Mouse (Mus musculus) lung, postnatal 0 days (tissue): ENCODE data around the gene Ablim1. TPM values are rescaled to one million over a fixed set of nuclear protein-coding genes. Genes with fewer than 3 reads are reported as not detected.

ENCODE experiments used
- ATAC-seq: fragments of 200-750 bp; cut with Nextera tagmentation; 2 replicates; pipeline ENCODE4 v1.8.0; 2017; ENCODE audit warnings: moderate library complexity
- DNase-seq: peaks from one replicate; pipeline ENCODE4 v3.0.0-alpha.2; 2016; ENCODE audit warnings: low spot score
- H3K27ac ChIP-seq: fragments of 300-500 bp; sonication (generic); 2 replicates; pipeline ENCODE4 v1.5.1; 2014; ENCODE audit warnings: antibody characterized with exemption, mild to moderate bottlenecking, low read length, mixed read lengths
- H3K27me3 ChIP-seq: fragments of 300-500 bp; sonication (generic); replicated peaks from 2 replicates; pipeline ENCODE4 v1.6.1; 2014; ENCODE audit warnings: low read length, mixed read lengths; ENCODE audit not compliant: insufficient read depth
- H3K36me3 ChIP-seq: fragments of 300-500 bp; sonication (generic); 2 replicates; pipeline ENCODE4 v1.6.1; 2014; ENCODE audit warnings: low read length, mixed read lengths; ENCODE audit not compliant: insufficient read depth
- H3K4me1 ChIP-seq: fragments of 300-500 bp; sonication (generic); 2 replicates; pipeline ENCODE4 v1.6.1; 2014; ENCODE audit warnings: antibody characterized with exemption, low read depth, low read length, mixed read lengths; ENCODE audit not compliant: insufficient read depth
- H3K4me2 ChIP-seq: fragments of 300-500 bp; sonication (generic); replicated peaks from 2 replicates; pipeline ENCODE4 v1.6.1; 2014; ENCODE audit warnings: low read depth, mild to moderate bottlenecking, low read length, moderate library complexity, mixed read lengths
- H3K4me3 ChIP-seq: fragments of 300-500 bp; sonication (generic); 2 replicates; pipeline ENCODE4 v1.5.1; 2014; ENCODE audit warnings: low read depth, low read length
- H3K9ac ChIP-seq: fragments of 300-500 bp; sonication (generic); replicated peaks from 2 replicates; pipeline ENCODE4 v1.6.1; 2014; ENCODE audit warnings: low read depth, mild to moderate bottlenecking
- H3K9me3 ChIP-seq: fragments of 300-500 bp; sonication (generic); 2 replicates; pipeline ENCODE4 v1.6.1; 2016; ENCODE audit warnings: low read length, mixed read lengths
- CTCF ChIP-seq: IDR thresholded peaks from 2 replicates; pipeline ENCODE4 v1.5.1; 2016; ENCODE audit warnings: antibody characterized with exemption, mild to moderate bottlenecking
- EP300 ChIP-seq: IDR thresholded peaks from 2 replicates; pipeline ENCODE4 v1.6.1; 2016; ENCODE audit warnings: antibody characterized with exemption, mild to moderate bottlenecking, control low read depth
- WGBS: fragments of 180-500 bp; shearing (Covaris S2); extraction: QIAGEN DNeasy Blood & Tissue Kit; methylation state at CpG from one replicate; pipeline ENCODE4 v1.1.7; 2014; 5-methylcytosine and 5-hydroxymethylcytosine counted together
- polyA plus RNA-seq: library from polyadenylated mRNA; unstranded; fragments of >200 nt; fragmentation: Nextera tagmentation; extraction: Ambion mirVana; gene quantifications from 2 replicates; pipeline ENCODE4 v1.2.1, GENCODE M21; 2015

Gene Ablim1
- polyA plus RNA-seq, 1 experiment from 2014 or later: 50.1 TPM

DNA sequence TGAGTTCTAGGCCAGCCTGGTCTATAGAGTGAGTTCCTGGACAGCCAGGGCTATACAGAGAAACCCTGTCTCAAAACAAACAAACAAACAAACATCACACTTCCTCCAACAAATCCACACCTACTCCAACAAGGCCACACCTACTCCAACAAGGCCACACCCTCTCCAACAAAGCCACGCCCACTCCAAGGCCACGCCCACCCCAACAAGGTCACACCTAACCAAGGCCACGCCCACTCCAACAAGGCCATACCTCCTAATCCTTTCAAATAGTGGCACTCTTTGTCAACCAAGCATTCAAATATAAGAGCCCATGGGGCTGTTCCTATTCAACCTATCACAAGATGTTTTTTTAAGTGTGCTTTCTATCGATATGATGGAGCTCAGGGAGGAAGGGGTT is 288.2 kb downstream of the Ablim1 start:
- H3K27ac ChIP-seq: no peak overlapping the region
- no peaks in the 10 kb centered on the region for H3K9me3 ChIP-seq
- H3K4me2 ChIP-seq: no peak overlapping the region
- ATAC-seq: no peak
- no peaks in the 10 kb centered on the region for H3K36me3 ChIP-seq
- H3K27me3 ChIP-seq: no peaks in the 10 kb centered on the region
- TF ChIP-seq EP300 (no peak), CTCF (no peak)
- H3K4me3 ChIP-seq: no peak overlapping the region
- 68% methylated on average over 4 of the region's 4 CpGs for WGBS
- DNase-seq: no peak
- no peak overlapping the region for H3K9ac ChIP-seq
- no peaks in the 10 kb centered on the region for H3K4me1 ChIP-seq

DNA sequence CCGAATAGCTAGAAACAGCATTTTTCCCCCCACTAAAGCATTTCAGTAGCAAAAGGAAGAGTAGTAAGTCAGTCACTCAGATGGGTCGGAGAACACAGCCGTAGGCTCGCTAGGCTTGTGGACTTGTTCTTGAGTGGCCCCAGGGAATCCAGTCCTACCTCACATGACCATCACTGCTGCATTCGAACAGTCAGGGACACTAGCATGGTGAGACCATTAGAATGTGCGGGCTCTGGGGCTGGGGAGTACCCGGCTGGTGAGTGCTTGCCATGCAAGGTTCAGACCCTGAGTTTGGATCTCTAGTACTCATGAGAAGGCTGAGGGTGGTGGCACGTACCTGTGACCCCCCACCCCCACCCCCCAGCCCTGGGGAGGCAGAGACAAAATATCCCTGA is 296.9 kb downstream of the Ablim1 start:
- Histone ChIP-seq H3K36me3 (no peaks in the 10 kb centered on the region), H3K9me3 (no peaks in the 10 kb centered on the region), H3K27ac (0 out of 2 replicates have a peak overlapping the region, but pooled peaks have one; percentile 1), H3K27me3 (no peaks in the 10 kb centered on the region), H3K9ac (no peak overlapping the region), H3K4me2 (peak overlapping the region; percentile 25; the same call in 1 of the 2 replicates), H3K4me3 (no peak overlapping the region), H3K4me1 (peaks cover 8% of the 10 kb centered on the region; the same call in 1 of the 2 replicates)
- WGBS: 49% methylated on average over 8 of the region's 8 CpGs
- ATAC-seq (no peak), DNase-seq (no peak)
- TF ChIP-seq EP300 (no peak), CTCF (no peak)

DNA sequence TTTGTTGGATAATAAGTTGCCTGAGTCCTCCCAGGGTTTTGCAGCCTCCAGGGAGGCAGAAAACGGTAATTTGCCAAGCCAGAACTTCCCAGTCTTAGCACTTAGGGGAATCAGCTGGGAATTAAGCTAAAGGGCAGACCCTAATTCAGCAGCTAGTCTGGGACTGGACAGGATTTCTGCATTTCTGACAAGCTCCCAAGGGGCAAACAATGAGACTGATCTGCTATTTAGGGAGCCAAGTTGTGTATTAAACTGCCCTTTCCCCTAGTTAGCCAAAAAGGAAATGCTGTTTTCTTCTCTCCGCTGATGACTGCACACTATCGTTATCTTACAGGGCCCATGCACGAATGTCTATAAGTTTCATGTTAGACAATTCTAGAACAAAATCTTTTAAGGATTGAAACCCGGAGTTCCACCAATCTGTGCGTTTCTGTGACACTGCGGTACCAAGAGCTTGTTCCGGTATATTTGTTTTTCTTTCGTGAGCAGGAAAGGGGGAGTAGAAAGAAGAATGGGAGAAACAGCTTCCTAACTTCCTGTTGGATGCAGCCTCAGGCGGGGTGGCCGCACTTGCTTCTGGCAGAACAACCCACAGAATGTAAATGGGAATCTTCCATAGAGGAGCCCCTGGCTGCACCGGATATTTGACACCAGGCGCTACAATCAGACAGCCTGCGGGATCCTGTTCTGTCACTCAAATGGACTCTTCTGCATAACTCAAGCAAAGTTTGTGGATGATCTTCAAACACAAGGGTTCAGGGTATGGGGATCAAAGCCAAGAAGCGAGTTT is 297.5 kb downstream of the Ablim1 start:
- ATAC-seq (peak; percentile 23; the same call in 1 of the 2 replicates), DNase-seq (peak; percentile 55)
- H3K36me3 ChIP-seq: no peaks in the 10 kb centered on the region
- no peak overlapping the region for H3K9ac ChIP-seq
- TF ChIP-seq CTCF (no peak), EP300 (no peak)
- H3K27ac ChIP-seq: peak overlapping the region; percentile 5; the same call in 1 of the 2 replicates
- no peak overlapping the region for H3K4me3 ChIP-seq
- peak overlapping the region; percentile 25; the same call in 1 of the 2 replicates for H3K4me2 ChIP-seq
- peaks cover 8% of the 10 kb centered on the region; the same call in 1 of the 2 replicates for H3K4me1 ChIP-seq
- H3K9me3 ChIP-seq: no peaks in the 10 kb centered on the region
- H3K27me3 ChIP-seq: no peaks in the 10 kb centered on the region
- 17% methylated on average over 15 of the region's 15 CpGs for WGBS

DNA sequence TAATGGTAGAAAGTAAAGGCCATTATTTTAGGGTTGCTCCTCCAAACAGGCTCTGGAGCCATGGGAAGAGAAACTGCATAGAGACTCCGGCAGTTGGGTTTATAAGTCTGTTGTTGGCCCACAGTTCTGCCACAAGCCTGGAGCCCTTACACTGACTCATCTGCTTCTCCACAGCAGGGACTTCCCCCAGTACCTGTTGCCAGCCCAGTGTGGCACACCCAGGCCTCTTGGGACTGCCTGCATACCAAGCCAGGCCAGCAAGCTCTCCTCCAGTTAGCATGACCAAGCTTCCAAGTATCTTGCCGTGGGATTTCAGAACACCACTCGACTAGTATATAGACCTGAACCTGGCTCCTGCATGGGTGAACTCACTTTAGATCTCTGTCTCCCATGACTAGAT is 299.9 kb downstream of the Ablim1 start:
- WGBS: 56% methylated on average over 3 of the region's 3 CpGs
- Histone ChIP-seq H3K4me3 (no peak overlapping the region), H3K36me3 (no peaks in the 10 kb centered on the region), H3K27me3 (no peaks in the 10 kb centered on the region), H3K4me1 (peaks cover 8% of the 10 kb centered on the region; the same call in 1 of the 2 replicates), H3K27ac (no peak overlapping the region), H3K9ac (no peak overlapping the region), H3K4me2 (no peak overlapping the region), H3K9me3 (no peaks in the 10 kb centered on the region)
- no peak for TF ChIP-seq CTCF
- TF ChIP-seq EP300: no peak
- peak; percentile 86 for ATAC-seq
- peak; percentile 73 for DNase-seq

DNA sequence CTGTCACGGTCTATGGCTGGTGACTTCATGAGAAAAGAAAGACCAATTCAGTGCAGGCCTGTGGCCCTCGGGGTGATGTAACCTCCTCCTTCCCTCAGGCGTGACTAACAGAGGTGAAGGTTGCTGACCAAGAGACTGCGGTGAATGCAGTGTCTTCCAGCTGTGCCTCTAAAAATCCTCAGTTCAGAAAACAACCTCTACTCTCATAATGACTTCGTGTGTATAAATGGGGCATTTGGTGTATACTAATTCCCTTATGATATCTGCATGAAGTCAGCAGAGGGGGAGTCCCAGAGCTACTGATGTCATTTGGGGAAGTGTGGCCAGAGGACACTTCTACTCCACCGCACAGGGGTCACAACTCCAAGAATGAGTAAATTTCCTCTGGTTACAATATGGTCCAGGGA is 301.4 kb downstream of the Ablim1 start:
- H3K36me3 ChIP-seq: no peaks in the 10 kb centered on the region
- no peak overlapping the region for H3K9ac ChIP-seq
- H3K9me3 ChIP-seq: no peaks in the 10 kb centered on the region
- no peaks in the 10 kb centered on the region for H3K27me3 ChIP-seq
- H3K4me2 ChIP-seq: no peak overlapping the region
- no peak for ATAC-seq
- TF ChIP-seq CTCF (no peak), EP300 (no peak)
- 67% methylated on average over 6 of the region's 6 CpGs for WGBS
- no peak overlapping the region for H3K27ac ChIP-seq
- H3K4me1 ChIP-seq: peaks cover 8% of the 10 kb centered on the region; the same call in 1 of the 2 replicates
- no peak overlapping the region for H3K4me3 ChIP-seq
- DNase-seq: no peak

DNA sequence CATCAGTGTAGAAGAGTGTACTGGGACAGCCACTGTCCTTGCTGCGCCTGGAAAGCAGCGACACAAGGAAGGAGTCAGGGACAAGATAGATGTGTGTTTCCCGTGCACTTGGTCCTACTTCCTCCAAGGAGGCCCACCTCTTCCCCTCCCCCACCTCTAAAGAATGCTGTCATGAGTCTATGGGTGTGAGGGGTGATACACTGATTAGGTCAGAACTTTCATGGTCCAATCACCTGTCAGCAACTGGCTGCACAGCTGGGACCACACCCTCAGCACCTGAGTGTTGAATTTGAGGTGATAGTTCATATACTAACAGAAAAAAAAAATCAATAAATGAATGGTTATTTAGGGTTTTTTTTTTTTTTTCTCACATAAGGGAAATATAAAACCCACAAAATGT is 302.7 kb downstream of the Ablim1 start:
- ATAC-seq (no peak), DNase-seq (no peak)
- no peak overlapping the region for H3K4me2 ChIP-seq
- peaks cover 8% of the 10 kb centered on the region; the same call in 1 of the 2 replicates for H3K4me1 ChIP-seq
- no peak overlapping the region for H3K9ac ChIP-seq
- TF ChIP-seq CTCF (no peak), EP300 (no peak)
- 56% methylated on average over 3 of the region's 3 CpGs for WGBS
- no peaks in the 10 kb centered on the region for H3K36me3 ChIP-seq
- H3K27me3 ChIP-seq: no peaks in the 10 kb centered on the region
- no peak overlapping the region for H3K27ac ChIP-seq
- no peaks in the 10 kb centered on the region for H3K9me3 ChIP-seq
- H3K4me3 ChIP-seq: no peak overlapping the region
